Mouse (Mus musculus) frontal cortex, postnatal 36 days (tissue): ENCODE data around the gene Yeats2.

ENCODE experiments used
- DNase-seq, 2 experiments: peaks; one replicate each; pipeline ENCODE4 v3.0.0; 2022; ENCODE audit warnings: low spot score in 2 of 2

Gene Yeats2

DNA sequence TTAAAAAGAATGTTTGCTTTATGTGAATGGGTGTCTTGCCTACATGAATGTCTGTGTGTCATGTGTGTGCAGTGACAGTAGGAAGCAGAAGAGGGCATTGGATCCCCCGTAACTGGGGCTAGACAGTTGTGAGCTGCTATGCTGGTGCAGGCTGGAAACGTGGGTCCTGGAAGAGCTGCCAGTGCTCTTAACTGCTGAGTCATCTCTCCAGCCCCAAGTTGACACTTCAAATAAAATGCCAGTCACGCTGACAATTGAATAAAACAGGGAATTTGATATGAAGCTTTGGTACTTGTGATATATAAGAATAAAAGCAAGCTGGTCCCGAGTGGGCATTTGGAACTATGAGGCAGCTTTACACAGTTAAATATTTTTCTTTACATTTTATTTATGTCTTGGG lies 139.4 kb downstream of the Yeats2 start:
- no peak for DNase-seq
